Mouse (Mus musculus) forebrain, embryonic 14.5 days (tissue): ENCODE data around the gene Sox6. TPM values are rescaled to one million over a fixed set of nuclear protein-coding genes. Genes with fewer than 3 reads are reported as not detected.

Source experiments
- ATAC-seq: fragments of 200-750 bp; cut with Nextera tagmentation; 2 replicates; pipeline ENCODE4 v1.8.0; 2017; ENCODE audit warnings: mild to moderate bottlenecking, moderate library complexity
- DNase-seq: peaks from one replicate; pipeline ENCODE4 v3.0.0-alpha.2; 2015; ENCODE audit warnings: low spot score
- H3K27ac ChIP-seq: fragments of 300-500 bp; sonication (generic); 2 replicates; pipeline ENCODE4 v1.5.1; 2014; ENCODE audit warnings: low read depth, mild to moderate bottlenecking, control low read depth, low read length, moderate library complexity
- H3K27me3 ChIP-seq: fragments of 300-500 bp; sonication (generic); replicated peaks from 2 replicates; pipeline ENCODE4 v1.6.1; 2014; ENCODE audit warnings: low read length, control low read depth, mixed read lengths; ENCODE audit not compliant: control insufficient read depth, insufficient read depth
- H3K36me3 ChIP-seq: fragments of 300-500 bp; sonication (generic); 2 replicates; pipeline ENCODE4 v1.6.1; 2014; ENCODE audit warnings: low read length, control low read depth; ENCODE audit not compliant: control insufficient read depth, insufficient read depth
- H3K4me1 ChIP-seq: fragments of 300-500 bp; sonication (generic); 2 replicates; pipeline ENCODE4 v1.6.1; 2014; ENCODE audit warnings: antibody characterized with exemption, low read length, control low read depth; ENCODE audit not compliant: control insufficient read depth, insufficient read depth
- H3K4me2 ChIP-seq: fragments of 300-500 bp; sonication (generic); 2 replicates; pipeline ENCODE4 v1.6.1; 2014; ENCODE audit warnings: mild to moderate bottlenecking, control low read depth, low read length
- H3K4me3 ChIP-seq: fragments of 300-500 bp; sonication (generic); 2 replicates; pipeline ENCODE4 v1.5.1; 2014; ENCODE audit warnings: low read depth, low read length, control low read depth
- H3K9ac ChIP-seq: fragments of 300-500 bp; sonication (generic); 2 replicates; pipeline ENCODE4 v1.6.1; 2014; ENCODE audit warnings: mild to moderate bottlenecking, low read length, control low read depth, moderate library complexity
- H3K9me3 ChIP-seq: fragments of 300-500 bp; sonication (generic); replicated peaks from 2 replicates; pipeline ENCODE4 v1.6.1; 2016; ENCODE audit warnings: low read length, control low read depth, mixed read lengths; ENCODE audit not compliant: control insufficient read depth
- WGBS: fragments of 180-500 bp; shearing (Covaris S2); extraction: QIAGEN DNeasy Blood & Tissue Kit; methylation state at CpG from one replicate; pipeline ENCODE4 v1.1.7; 2014; 5-methylcytosine and 5-hydroxymethylcytosine counted together
- polyA plus RNA-seq: library from polyadenylated mRNA; unstranded; fragments of >200 nt; fragmentation: Nextera tagmentation; extraction: Ambion mirVana; gene quantifications from 2 replicates; pipeline ENCODE4 v1.2.1, GENCODE M21; 2014

Sox6 gene
- polyA plus RNA-seq, 1 experiment from 2014 or later, result 78.4 TPM

- ATAC-seq, result no peak
- H3K27me3 ChIP-seq, result no peaks in the 10 kb centered on the region
Measured at GRCm38 (mm10) chr7:115698105-115698504, 340.5 kb downstream of the Sox6 start.

GRCm38 (mm10) chr7:115693206-115693605 is 345.4 kb downstream of the Sox6 start:
- Histone ChIP-seq H3K27ac (no peak overlapping the region), H3K4me1 (0 out of 2 replicates have a peak, but pooled peaks cover 4% of the 10 kb centered on the region), H3K36me3 (no peaks in the 10 kb centered on the region), H3K9me3 (0 out of 2 replicates have a peak, but pooled peaks cover 2% of the 10 kb centered on the region), H3K4me2 (no peak overlapping the region), H3K4me3 (no peak overlapping the region), H3K9ac (no peak overlapping the region), H3K27me3 (no peaks in the 10 kb centered on the region)
- 47% methylated on average over 8 of the region's 8 CpGs for WGBS
- DNase-seq (no peak), ATAC-seq (no peak)

More at GRCm38 (mm10) chr7:115698105-115698504, 340.5 kb downstream of the Sox6 start:
- Histone ChIP-seq H3K4me3 (no peak overlapping the region), H3K9ac (no peak overlapping the region), H3K4me2 (no peak overlapping the region), H3K36me3 (no peaks in the 10 kb centered on the region), H3K27ac (no peak overlapping the region), H3K4me1 (peaks cover 5% of the 10 kb centered on the region; the same call in 1 of the 2 replicates), H3K9me3 (0 out of 2 replicates have a peak, but pooled peaks cover 2% of the 10 kb centered on the region)
- no peak for DNase-seq
- WGBS, result 89% methylated on average over 1 of the region's 1 CpGs

- ATAC-seq (peak; percentile 60; the same call in 1 of the 2 replicates), DNase-seq (peak; percentile 57)
- no peaks in the 10 kb centered on the region for H3K36me3 ChIP-seq
- H3K4me2 ChIP-seq, result no peak overlapping the region
- no peak overlapping the region for H3K27ac ChIP-seq
- H3K27me3 ChIP-seq, result no peaks in the 10 kb centered on the region
- H3K4me3 ChIP-seq, result no peak overlapping the region
- 9% methylated on average over 4 of the region's 4 CpGs for WGBS
- no peak overlapping the region for H3K9ac ChIP-seq
- H3K9me3 ChIP-seq, result no peaks in the 10 kb centered on the region
- H3K4me1 ChIP-seq, result 0 out of 2 replicates have a peak, but pooled peaks cover 13% of the 10 kb centered on the region
Measured at GRCm38 (mm10) chr7:115691091-115691490, 347.5 kb downstream of the Sox6 start.

- H3K4me2 ChIP-seq, result no peak overlapping the region
- ATAC-seq, result no peak
- H3K4me1 ChIP-seq, result 0 out of 2 replicates have a peak, but pooled peaks cover 13% of the 10 kb centered on the region
- no peaks in the 10 kb centered on the region for H3K36me3 ChIP-seq
- no peaks in the 10 kb centered on the region for H3K27me3 ChIP-seq
- DNase-seq, result no peak
- H3K9ac ChIP-seq, result no peak overlapping the region
- no peaks in the 10 kb centered on the region for H3K9me3 ChIP-seq
- no peak overlapping the region for H3K27ac ChIP-seq
- WGBS, result 63% methylated on average over 6 of the region's 6 CpGs
- H3K4me3 ChIP-seq, result no peak overlapping the region
Measured at GRCm38 (mm10) chr7:115686687-115687086, 351.9 kb downstream of the Sox6 start.

- Histone ChIP-seq H3K4me2 (no peak overlapping the region), H3K9ac (no peak overlapping the region), H3K9me3 (no peaks in the 10 kb centered on the region), H3K27ac (no peak overlapping the region), H3K4me3 (no peak overlapping the region), H3K27me3 (no peaks in the 10 kb centered on the region), H3K36me3 (no peaks in the 10 kb centered on the region), H3K4me1 (0 out of 2 replicates have a peak, but pooled peaks cover 9% of the 10 kb centered on the region)
- DNase-seq (no peak), ATAC-seq (no peak)
- 87% methylated on average over 3 of the region's 3 CpGs for WGBS
Measured at GRCm38 (mm10) chr7:115684142-115684541, 354.5 kb downstream of the Sox6 start.

GRCm38 (mm10) chr7:115671749-115672148 is 366.8 kb downstream of the Sox6 start:
- DNase-seq (no peak), ATAC-seq (no peak)
- Histone ChIP-seq H3K9ac (no peak overlapping the region), H3K9me3 (no peaks in the 10 kb centered on the region), H3K4me1 (peaks cover 33% of the 10 kb centered on the region), H3K4me3 (no peak overlapping the region), H3K4me2 (no peak overlapping the region), H3K27ac (no peak overlapping the region), H3K36me3 (no peaks in the 10 kb centered on the region), H3K27me3 (no peaks in the 10 kb centered on the region)
- 84% methylated on average over 2 of the region's 2 CpGs for WGBS

GRCm38 (mm10) chr7:115671272-115671671 is 367.3 kb downstream of the Sox6 start:
- DNase-seq, result peak; percentile 71
- H3K9me3 ChIP-seq, result no peaks in the 10 kb centered on the region
- no peak overlapping the region for H3K27ac ChIP-seq
- H3K4me2 ChIP-seq, result no peak overlapping the region
- ATAC-seq, result peak; percentile 53; the same call in 1 of the 2 replicates
- 70% methylated on average over 4 of the region's 4 CpGs for WGBS
- H3K36me3 ChIP-seq, result no peaks in the 10 kb centered on the region
- H3K4me3 ChIP-seq, result no peak overlapping the region
- no peaks in the 10 kb centered on the region for H3K27me3 ChIP-seq
- H3K9ac ChIP-seq, result no peak overlapping the region
- peaks cover 37% of the 10 kb centered on the region for H3K4me1 ChIP-seq

GRCm38 (mm10) chr7:115669207-115670004 is 369.2 kb downstream of the Sox6 start:
- H3K27me3 ChIP-seq, result no peaks in the 10 kb centered on the region
- no peak overlapping the region for H3K9ac ChIP-seq
- H3K4me2 ChIP-seq, result no peak overlapping the region
- no peak overlapping the region for H3K27ac ChIP-seq
- DNase-seq (peak; percentile 36), ATAC-seq (no peak)
- no peaks in the 10 kb centered on the region for H3K36me3 ChIP-seq
- H3K9me3 ChIP-seq, result no peaks in the 10 kb centered on the region
- H3K4me1 ChIP-seq, result peaks cover 36% of the 10 kb centered on the region
- 22% methylated on average over 6 of the region's 6 CpGs for WGBS
- H3K4me3 ChIP-seq, result no peak overlapping the region
